Mouse (Mus musculus) spleen, embryonic (tissue): Measurements from ENCODE around the gene Kazn.

Experiments
- CTCF ChIA-PET: fragments of 350-600 bp; sonication (Branson Sonifier 250); formaldehyde crosslinking; loops from one replicate; lab custom pipeline; 2022; lab: Charles Lee

Gene Kazn

GRCm38 (mm10) chr4:142239240-142240126, at the start of gene Kazn:
Gene Kazn, minus strand, starts transcription at chr4:142239401.
- CTCF ChIA-PET: no interaction called here

- CTCF ChIA-PET: no interaction called here
Measured at GRCm38 (mm10) chr4:142285471-142285870, 46.3 kb upstream of the Kazn start.

- CTCF ChIA-PET: no interaction called here
Measured at GRCm38 (mm10) chr4:142283867-142284266, 44.7 kb upstream of the Kazn start.

GRCm38 (mm10) chr4:142278197-142278575, 39.0 kb upstream of the Kazn start:
- CTCF ChIA-PET: no interaction called here

GRCm38 (mm10) chr4:142277481-142278196, 38.4 kb upstream of the Kazn start:
- CTCF ChIA-PET: no interaction called here

- CTCF ChIA-PET: interaction anchor here (0.6 kb wide), 1 partner anchor 1022 kb away, joined by 5 read pairs; no protein-coding TSS in a partner anchor
Measured at GRCm38 (mm10) chr4:142275242-142275641, 36.0 kb upstream of the Kazn start.

- CTCF ChIA-PET: interaction anchor here (0.6 kb wide), 1 partner anchor 1023 kb away, joined by 5 read pairs; no protein-coding TSS in a partner anchor
Measured at GRCm38 (mm10) chr4:142274441-142275234, 35.4 kb upstream of the Kazn start.

GRCm38 (mm10) chr4:142271506-142271905, 32.3 kb upstream of the Kazn start:
- CTCF ChIA-PET: interaction anchor here (0.8 kb wide), 1 partner anchor 263 kb away, joined by 3 read pairs; no protein-coding TSS in a partner anchor

- CTCF ChIA-PET: no interaction called here
Measured at GRCm38 (mm10) chr4:142267832-142268231, 28.6 kb upstream of the Kazn start.

- CTCF ChIA-PET: no interaction called here
Measured at GRCm38 (mm10) chr4:142267348-142267819, 28.2 kb upstream of the Kazn start.

GRCm38 (mm10) chr4:142264335-142264734, 25.1 kb upstream of the Kazn start:
- CTCF ChIA-PET: no interaction called here

GRCm38 (mm10) chr4:142261725-142262124, 22.5 kb upstream of the Kazn start:
- CTCF ChIA-PET: no interaction called here

- CTCF ChIA-PET: no interaction called here
Measured at GRCm38 (mm10) chr4:142258730-142259129, 19.5 kb upstream of the Kazn start.

GRCm38 (mm10) chr4:142254088-142254487, 14.9 kb upstream of the Kazn start:
- CTCF ChIA-PET: no interaction called here

GRCm38 (mm10) chr4:142251471-142252354, 12.5 kb upstream of the Kazn start:
- CTCF ChIA-PET: no interaction called here

- CTCF ChIA-PET: no interaction called here
Measured at GRCm38 (mm10) chr4:142250054-142250453, 10.9 kb upstream of the Kazn start.

- CTCF ChIA-PET: no interaction called here
Measured at GRCm38 (mm10) chr4:142249401-142249800, 10.2 kb upstream of the Kazn start.

GRCm38 (mm10) chr4:142248426-142248825, 9.2 kb upstream of the Kazn start:
- CTCF ChIA-PET: no interaction called here

GRCm38 (mm10) chr4:142246698-142247097, 7.5 kb upstream of the Kazn start:
- CTCF ChIA-PET: no interaction called here

GRCm38 (mm10) chr4:142244641-142245040, 5.4 kb upstream of the Kazn start:
- CTCF ChIA-PET: interaction anchor here (0.6 kb wide), 1 partner anchor 73 kb away, joined by 3 read pairs; no protein-coding TSS in a partner anchor
